Mouse (Mus musculus): ENCODE data around the gene Trio.
A peak's percentile ranks its signal among the peaks of the same experiment; 100 is the strongest.

Gene Trio

DNA sequence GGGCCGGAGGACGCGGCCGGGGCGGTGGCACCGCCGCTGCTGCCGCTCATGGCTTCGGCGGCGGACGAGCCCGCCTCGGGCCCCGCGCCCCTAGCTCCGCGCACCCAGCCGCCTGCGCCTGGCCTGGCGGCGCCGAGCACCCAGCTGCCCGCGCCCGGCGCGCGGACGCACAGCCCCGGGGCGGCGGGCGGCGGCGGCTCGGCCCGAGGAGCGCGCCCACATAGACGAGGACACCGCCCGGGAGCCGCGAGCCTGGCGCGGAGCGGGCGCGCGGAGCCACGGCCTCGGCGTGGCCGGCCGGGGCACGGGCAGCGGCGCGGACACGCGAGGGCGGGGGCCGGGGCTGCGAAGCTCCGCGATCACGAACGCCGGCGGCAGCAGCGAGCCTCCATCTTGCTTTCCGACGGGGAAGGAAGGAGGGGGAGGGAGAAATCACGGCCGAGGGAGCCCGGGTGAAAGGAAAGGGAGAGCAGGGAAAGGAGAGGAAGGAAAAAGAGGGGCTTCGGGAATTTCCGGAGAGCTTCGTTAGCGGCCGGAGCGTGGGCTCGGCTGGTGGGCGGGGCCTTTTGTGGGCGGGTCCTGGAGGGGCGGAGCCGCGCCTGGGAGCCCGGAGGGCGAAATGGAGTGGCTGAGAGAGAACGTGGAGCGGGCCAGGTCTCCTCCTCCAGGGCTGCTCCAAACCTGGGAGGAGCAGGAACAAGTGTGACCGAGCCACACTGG lies at the start of gene Trio:
TSS of gene Trio (minus strand) at position 402 of the 720 bp plus-strand sequence.
- DNase-seq (ENCODE audit: low spot score): peak; percentile 83

DNA sequence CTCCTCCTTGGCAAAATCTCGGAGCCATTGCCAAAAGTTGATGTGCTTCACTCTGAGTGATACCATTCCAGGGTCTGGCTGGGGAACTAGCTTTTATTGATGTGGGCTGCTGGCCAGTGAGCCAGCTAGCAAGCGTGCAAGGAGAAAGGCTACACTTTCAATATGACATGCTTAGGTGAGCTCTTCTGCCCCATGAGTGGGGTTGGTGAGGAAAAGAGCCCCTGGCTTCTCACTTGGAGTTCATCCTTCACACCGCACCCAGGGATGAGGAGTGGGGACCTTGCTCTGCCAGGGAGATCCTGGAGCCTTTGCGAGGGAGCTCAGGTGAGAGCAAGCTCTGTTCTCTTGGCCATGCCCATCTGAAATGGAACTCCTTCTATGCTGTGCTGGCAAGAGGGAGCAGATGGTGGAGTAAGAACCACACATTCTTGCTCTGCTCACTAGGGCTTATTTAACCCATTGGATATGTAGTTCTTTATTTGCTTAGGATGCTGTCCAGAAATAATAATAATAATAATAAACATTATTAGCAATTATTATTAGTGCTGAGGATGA lies 48.8 kb upstream of the Trio start:
- DNase-seq (ENCODE audit: low spot score): no peak

DNA sequence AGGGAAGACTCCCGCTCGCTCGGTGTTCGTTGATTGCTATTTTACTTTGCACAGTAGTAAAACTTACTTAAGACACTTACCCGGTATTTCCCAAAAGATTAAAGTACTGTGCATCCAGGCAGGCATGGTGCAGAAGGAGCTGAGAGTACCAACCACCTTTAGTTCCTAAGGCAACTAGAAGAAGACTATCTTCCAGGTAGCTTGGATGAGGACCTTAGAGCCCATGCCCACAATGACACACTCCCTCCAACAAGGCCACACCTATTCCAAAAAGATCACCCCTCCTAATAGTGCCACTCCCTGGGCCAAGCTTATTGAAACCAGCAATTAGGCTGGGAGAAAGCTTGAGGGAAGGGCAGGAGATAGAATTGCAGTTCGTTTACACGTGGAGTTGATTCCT lies 46.0 kb upstream of the Trio start:
- DNase-seq (ENCODE audit: low spot score): no peak

DNA sequence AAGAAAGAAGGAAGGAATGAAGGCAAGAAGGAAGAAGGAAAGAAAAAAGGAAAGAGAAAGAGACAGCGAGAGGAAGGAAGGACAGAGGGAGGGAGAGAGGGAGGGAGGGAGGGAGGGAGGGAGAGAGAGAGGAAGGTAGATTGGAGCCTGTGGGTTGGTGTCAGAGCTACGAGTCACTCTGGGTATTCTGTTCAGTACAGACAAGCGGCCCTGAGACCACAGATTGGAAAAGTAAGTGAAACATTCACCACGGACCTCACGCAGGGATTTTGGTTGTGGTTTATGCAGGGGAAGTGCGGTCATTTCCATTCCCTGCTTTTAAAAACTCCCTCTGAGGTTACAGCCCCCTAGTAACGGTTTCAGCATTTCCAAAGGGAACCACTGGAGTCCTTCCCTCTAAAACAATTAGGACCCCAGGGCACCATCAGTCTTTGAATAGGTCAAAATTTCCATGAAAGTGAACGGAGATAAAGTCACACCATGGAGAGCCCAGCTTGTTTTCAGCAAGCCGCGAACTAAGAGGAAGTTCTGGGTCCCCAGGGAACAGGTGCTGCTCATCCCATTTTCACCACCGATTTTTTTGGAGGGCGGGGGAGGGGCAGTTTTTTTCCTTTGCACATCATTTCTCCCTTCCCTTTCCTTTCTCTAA lies 45.2 kb upstream of the Trio start:
- no peak for DNase-seq (ENCODE audit: low spot score)

DNA sequence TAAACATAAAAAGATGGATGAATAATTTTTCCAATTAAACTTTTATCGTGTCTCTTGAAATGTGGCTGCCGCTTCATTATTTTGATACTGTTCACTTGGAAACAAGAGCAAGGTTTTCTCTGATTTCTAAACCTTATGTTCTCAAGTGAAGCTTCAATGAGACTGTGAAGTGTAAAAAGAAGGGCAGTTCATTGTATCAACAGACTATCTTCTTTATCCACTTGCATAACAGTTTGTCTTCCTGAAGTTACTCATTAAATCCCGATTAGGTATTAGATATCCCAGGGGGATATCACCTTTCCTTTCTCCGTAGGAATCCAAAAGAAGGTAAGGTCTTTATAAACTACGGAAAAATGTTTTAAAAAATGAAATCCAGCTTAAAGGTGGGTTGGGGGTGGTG lies 44.6 kb upstream of the Trio start:
- no peak for DNase-seq (ENCODE audit: low spot score)

DNA sequence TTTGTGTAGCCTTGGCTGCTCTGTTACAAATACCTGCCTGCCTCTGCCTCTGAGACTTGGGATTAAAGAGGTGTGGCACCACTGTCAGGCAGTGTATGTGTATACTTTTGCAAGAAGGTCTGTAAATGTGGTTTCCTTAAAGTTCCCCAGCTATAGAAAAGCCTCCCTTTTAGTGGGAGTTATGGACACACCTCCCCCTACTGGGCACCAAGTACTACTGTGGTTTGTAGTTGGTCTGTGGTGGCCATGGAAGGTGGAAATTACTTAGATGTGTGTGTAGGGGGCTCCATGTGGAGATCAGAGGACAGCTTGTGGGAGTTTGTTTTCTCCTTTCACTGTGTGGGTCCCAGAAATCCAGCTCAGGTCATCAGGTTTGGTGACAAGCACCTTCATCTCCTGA lies 41.7 kb upstream of the Trio start:
- DNase-seq (ENCODE audit: low spot score): no peak

DNA sequence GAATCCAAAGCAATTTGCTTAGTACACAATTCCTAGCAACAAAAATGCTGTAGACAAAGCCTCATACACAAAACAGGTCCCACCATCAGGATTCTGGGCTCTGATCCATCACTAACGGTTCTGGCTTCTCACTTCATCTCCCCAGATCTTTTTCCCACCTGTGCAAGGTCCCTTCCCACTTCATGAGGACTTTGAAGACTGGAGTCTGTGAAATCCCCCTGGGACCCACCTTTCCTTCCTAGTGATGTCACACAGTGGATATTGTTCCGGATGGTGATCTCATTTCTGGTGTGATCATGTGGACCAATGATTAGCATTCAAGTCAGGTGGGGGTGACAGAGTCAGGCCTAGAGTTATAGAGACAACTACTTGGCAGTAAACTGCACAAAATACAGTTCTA lies 40.8 kb upstream of the Trio start:
- no peak for DNase-seq (ENCODE audit: low spot score)

DNA sequence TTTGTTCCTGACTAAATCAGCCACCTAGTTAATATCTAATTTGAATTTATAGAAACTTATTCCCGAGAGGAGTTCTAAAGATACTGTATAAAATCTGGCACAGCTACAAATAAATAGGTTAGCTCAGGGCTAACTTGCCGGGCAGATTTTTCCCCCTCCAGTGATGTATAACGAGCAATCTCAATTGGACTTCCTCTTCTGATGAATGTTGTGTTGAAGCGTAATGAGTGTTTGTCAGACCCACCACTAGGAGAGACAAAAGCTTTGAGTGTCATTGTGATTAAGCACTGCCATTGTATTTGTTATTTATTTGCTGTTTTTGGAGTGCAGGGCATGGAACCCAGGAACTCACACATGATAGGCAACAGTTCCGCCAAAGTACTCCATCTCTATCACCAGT lies 39.9 kb upstream of the Trio start:
- DNase-seq (ENCODE audit: low spot score): no peak

DNA sequence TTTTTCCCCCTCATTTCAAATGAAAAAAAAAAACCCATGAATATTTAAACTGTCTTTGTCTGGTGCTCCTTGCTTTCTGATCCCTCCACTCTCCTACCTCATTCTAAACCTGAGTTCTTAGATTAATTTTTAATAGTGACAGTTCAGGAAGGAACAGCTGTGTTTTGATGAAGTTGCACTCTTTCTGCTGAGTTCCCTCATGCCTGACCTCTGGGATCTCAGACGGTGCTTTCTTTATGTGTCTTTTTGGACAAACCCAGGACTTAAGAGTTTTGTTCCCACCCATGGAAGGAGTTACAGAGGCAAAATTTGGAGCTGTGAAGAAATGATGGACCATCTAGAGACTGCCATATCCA lies 39.1 kb upstream of the Trio start:
- no peak for DNase-seq (ENCODE audit: low spot score)

DNA sequence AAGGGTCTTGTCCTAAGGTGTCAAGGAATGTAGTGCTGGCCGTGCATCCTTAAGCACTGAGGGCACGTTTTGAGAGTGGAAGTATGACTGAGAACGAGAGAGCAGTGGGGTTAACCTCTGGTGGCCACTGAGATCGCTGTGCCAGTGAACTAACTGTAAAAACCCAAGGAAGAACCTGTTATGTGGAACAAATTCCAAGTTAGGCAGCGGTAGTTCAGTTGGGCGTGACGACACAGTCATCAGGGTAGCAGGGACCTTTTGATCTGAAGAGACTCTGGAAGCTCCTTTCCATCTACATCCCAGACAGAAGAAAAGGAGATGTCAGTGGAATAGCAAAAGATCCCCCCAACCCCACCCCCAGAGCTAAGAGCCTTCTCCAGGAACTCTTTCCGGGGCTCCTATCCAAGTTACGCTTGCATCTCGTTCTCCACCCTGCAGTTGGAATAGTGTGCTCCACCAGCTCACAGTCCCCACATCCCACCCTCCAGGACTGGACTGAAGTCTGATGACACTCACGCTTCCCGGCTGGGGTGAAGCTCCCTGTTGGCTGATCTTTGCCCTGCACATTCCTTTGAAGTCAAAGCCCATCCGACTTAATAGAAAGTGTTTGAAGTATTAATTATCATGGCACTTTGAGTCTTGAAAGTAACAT lies 38.6 kb upstream of the Trio start:
- DNase-seq (ENCODE audit: low spot score): no peak

DNA sequence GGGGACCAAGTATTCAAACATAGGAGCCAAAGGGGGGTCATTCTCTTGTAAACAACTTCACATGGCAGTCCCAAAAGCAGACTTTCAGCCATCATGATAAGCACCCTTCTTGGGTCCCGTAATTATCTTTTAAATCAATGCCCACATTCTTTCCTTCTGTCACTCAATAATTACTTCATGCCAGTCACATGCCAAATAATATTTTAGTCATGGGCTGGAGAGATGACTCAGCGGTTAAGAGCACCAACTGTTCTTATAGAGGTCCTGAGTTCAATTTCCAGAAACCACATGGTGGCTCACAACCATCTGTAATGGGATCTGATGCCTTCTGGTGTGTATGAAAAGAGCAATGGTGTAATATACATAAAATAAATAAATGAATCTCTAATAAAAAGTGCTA lies 37.8 kb upstream of the Trio start:
- no peak for DNase-seq (ENCODE audit: low spot score)

DNA sequence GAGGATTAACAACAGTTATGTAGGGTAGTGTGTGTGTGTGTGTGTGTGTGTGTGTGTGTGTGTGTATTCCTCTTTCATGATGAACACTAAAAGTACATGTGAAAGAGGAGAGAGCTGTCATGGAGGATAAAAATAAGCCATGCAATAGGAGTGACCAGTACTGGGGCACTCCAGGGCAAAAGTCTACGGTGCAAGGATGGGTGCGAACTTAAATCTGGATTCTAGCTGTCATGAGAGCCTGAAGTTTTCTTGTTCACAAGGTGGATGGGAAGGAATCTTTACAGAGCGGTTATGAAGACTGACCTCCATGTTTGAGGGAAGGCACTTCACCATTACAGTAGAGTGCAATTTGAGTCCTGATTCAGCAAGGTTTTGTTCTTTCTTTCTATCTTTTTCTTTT lies 36.4 kb upstream of the Trio start:
- DNase-seq (ENCODE audit: low spot score): no peak

DNA sequence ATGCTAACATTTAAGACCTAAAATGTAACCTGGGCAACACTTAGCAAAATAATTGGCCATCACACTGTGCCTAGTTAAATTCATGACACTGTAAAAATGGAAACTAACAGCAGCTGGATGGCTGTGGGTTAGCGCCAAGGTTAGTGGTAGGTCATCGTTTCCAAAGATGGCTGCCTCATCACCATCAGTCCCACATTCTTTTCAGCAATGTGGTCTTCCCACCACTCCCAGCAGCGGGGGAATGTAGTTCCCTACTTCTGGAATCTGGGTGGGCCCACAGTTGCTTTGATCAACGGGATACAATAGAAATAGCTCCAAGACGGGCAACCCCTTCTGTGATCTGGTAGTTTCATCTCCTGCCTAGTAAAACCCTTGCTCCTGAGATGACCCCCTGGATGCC lies 35.3 kb upstream of the Trio start:
- DNase-seq (ENCODE audit: low spot score): no peak

DNA sequence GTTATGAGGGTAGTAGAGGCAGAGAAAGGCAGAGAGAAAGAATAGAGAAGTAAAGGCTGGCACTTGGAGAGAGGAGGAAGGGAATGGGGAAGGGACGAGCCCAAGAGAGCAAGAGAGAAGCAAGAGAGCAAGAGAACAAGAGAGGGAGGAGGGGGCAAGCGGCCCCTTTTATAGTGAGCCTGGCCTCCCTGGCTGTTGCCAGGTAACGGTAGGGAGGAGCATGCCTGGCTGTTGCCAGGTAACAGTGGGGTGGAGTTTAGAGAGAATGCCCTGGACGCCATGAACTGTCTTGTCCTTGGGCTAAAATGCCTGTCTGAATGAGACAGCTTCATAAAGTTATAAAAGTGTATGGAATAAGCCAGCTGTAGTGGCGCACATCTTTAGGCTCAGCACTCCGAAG lies 34.8 kb upstream of the Trio start:
- DNase-seq (ENCODE audit: low spot score): no peak

DNA sequence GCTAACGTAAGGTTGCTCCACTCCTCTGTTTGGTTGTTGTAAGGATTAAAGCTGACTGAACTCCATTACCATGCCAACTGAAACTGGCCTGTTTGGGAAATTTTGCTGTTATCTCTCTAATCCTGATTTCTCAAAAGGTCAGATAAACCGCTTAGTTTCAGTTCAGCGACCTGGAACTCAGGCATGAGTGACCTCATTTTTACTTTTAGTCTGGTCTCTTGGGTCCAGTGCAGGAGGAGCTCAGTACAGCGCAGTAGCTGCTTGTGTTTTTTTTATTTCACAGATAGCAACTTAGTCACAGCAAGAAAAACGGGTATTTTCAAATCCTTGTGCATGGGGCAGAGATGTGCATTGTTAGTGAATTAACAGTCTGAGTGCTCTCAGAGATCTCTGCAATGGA lies 31.9 kb upstream of the Trio start:
- no peak for DNase-seq (ENCODE audit: low spot score)

DNA sequence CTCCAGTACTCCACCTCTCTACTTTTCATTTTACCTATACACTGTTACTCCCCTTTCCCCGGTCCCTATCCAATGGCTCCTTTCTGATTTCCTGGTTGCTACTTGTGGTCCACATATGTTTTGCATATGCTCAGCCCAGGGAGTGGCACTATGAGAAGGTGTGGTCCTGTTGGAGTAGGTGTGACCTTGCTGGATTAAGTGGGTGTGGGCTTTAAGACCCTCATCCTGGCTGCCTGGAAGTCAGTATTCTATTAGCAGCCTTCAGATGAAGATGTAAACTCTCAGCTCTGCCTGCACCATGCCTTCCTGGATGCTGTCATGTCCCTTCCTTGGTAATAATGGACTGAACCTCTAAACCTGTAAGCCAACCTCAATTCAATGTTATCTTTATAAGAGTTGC lies 29.1 kb upstream of the Trio start:
- no peak for DNase-seq (ENCODE audit: low spot score)

DNA sequence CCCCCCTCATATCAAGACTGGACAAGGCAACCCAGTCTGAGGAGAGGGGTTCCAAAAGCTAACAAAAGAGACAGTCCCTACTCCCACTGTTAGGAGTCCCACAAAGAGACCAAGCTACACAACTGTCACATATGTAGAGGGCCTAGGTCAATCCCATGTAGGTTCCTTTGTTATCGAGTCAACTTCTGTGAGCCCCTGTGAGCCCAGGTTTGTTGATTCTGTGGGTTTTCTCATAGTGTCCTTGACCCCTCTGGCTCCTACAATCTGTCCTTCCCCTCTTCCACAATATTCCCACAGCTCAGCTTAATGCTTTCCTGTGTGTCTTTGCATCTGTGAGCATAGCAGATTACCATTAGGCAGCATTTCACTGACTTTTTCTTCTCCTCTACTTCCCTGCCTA lies 28.5 kb upstream of the Trio start:
- no peak for DNase-seq (ENCODE audit: low spot score)

DNA sequence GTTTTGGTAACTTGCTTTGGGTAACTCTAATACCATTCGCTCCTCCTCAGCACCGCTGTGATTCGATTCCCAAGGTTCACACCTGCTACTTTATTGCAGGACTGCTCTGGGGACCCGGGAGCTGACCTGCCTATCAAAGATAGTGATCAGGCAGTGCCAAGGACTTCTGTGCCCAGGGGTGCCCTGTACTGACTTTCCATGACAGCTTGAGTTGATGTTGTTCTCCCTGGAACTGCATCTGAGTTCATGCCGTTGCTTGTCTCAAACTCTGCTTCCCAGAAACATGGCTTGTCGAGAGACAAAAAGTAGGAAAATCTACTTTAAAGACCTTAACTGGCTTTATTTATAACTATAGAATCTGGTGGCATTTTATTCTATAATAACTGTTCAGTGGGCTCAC lies 27.6 kb upstream of the Trio start:
- DNase-seq (ENCODE audit: low spot score): no peak

DNA sequence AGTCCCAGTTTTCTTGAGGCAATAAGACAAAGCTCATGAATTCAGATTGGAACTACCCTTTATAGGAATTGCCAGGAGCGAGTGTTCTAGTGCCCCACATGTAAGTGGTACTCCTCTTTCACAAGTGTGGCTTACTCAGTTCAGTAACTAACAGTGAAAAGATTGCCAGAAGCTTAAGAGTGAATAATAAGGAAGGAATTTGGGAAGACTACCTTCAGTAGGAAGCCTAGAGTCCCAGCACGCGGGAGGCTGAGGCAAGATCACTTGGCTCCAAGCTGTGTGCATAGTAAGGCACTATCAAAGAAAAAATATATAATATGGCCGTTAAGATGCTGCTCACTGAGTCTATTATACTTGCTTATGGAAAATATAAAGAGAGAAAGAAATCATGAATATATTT lies 26.2 kb upstream of the Trio start:
- no peak for DNase-seq (ENCODE audit: low spot score)

DNA sequence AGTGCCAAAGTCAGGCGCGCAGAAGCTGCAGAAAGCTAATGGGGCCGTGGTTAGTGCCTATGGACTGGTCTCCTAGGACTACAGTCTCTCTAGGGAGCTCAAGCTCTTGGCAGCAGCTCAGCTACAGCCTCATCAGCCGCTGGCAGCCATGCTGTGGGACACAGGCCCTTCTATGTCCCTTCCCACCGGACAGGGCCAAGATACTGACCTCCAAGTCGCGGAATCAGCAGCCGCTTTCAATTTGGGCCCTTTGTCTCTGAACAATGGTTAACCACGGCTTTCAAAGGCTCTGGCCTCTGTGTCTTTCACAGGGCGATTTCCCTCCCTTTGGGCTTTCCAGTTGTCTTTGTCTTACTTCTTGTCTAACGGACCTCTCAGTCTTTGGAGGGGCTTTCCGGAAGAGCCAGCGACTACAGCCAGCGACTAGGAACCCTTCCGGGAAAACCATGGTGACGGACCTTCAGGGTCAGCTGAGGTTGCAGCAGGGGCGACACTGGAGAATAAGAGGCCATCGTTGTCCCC lies 25.5 kb upstream of the Trio start:
- no peak for DNase-seq (ENCODE audit: low spot score)

DNA sequence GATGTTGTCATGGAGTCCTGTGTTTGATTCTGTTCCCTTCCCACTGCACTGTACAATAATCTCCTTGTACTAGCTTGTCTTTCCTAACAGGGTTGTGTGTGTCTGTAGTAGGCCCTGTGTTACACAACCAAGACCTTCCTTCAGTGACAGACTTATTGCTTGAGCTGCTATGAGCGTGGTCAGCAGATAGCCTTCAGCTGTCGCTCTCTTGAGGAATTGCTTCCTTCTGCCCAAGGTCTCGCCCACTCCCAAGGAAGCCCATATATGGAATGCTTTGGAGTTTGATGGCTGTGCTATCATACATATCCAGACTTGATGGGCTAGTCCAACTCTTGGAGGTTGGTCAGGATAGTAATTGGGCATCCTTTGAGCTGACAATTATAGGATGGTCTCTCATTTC lies 22.1 kb upstream of the Trio start:
- DNase-seq (ENCODE audit: low spot score): no peak

DNA sequence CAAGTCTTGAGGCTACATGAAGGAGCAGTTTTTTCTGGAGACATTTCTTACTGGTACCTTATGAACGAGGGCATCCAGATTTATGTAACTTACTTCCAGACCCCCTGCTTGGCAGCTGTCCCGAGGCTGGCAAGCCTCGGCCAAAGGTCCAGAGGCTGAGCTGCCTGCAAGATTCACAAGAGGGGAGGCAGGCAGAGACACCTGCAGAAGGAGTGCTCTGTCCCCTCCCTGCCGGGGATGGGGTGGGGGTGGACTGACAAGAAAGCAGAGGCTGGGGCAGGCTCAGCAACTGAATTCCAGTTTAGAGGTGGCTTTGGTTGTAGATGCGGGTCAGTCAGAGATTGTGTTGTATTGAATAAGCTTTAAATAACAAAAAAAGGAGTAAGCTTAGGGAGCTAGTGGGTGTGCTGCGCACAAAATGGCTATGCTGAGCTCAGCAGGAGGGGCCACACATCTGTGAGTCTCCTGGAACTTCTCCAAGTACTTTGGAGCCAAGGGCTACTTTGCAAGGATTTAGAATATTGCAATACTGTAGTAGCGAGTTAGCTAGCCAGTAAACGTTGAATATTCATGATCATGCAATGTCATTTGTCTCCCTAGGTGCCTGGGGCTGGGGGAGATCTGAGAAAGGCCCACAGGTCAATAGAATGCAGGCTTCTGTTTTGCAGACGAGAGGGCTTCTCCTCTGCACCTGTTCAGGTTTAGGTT lies 15.7 kb upstream of the Trio start:
- DNase-seq (ENCODE audit: low spot score): no peak

DNA sequence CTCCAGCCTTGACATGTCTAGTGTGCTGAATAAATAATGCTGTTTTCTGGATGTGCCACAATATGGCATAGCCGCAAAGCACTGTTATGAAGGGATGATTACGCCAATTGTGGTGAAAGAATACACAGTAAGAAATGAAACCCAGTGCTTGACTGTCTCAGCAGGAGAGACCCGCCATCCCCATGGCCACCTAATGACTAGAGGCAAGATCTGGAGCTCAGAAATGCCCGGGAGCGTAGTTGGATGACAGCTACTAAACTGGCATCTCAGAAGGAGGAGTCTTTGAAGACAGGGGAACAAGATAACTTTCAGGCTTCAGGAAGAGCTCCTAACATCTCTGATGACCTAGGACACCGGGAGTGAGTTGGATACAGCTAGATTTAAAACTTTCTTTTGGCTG lies 12.0 kb upstream of the Trio start:
- no peak for DNase-seq (ENCODE audit: low spot score)
